Mouse (Mus musculus) cerebellum, adult (tissue): Measurements from ENCODE around the gene Zfp317.
A peak's percentile ranks its signal among the peaks of the same experiment; 100 is the strongest.
"Not testable (repeated sequence)": the region's sequence is repeated elsewhere in the genome, so short reads cannot be mapped to it uniquely, and the experiment has no call there.

ENCODE experiments used
- ATAC-seq: cut with Nextera tagmentation; 2 replicates; pipeline ENCODE4 v1.9.2; 2017; ENCODE audit warnings: mild to moderate bottlenecking, moderate library complexity, mixed read lengths; ENCODE audit not compliant: insufficient number of reproducible peaks, low FRiP score, low TSS enrichment

The Zfp317 gene

DNA sequence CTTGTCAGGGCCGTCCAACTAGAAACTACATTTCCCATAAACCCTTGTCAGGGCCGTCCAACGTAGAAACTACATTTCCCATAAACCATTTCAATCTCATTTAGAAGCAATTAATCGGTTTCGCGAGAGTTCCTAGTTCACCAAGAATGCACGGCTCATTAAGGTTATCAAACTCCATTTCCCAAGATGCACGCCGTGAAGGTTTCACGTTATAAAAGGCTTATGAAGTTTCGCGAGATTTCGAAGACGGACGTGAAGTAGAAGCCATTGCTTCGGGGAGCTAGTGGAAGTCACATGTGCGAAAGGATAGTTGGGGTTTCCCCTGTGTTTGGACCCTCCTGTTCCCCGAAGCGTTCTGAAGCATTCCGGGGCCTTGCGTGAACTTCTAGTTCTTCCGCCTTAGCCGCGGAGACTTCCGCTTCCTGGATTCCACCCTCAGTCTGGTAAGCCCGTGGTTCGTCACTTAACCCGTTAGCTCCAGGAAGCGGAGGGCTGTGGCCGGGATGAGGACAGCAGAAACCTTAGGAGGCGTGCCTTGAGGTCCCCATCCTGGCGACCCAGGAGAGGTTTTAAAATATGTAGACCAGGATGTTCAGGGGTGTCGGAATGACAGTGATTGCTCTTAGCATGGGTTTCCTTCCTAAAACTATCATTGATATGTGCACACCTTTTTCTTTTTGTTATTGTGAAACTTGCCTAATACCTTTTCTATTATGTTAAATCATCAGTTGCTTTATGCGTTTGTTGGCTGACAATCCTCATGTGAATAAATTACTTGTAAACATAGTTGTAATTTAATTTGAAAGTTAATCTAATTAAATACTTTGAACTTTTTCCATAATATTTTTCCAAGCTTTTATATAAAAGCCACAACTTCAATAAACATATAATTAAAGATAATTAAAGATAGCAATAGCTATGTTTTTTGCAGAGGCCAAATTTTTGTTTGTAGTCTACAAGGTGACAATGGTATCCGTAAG, at the start of gene Zfp317:
Gene Zfp317, plus strand, starts transcription at position 260 of the 980 bp plus-strand sequence.
- peak; percentile 99 for ATAC-seq

GRCm38 (mm10) chr9:19582317-19582716, 39.6 kb upstream of the Zfp317 start, which contains the start of gene Olfr855:
Gene Olfr855, plus strand, starts transcription at chr9:19582617.
- no peak for ATAC-seq

GRCm38 (mm10) chr9:19621297-19621696, 605 bp upstream of the Zfp317 start:
- ATAC-seq = no peak

DNA sequence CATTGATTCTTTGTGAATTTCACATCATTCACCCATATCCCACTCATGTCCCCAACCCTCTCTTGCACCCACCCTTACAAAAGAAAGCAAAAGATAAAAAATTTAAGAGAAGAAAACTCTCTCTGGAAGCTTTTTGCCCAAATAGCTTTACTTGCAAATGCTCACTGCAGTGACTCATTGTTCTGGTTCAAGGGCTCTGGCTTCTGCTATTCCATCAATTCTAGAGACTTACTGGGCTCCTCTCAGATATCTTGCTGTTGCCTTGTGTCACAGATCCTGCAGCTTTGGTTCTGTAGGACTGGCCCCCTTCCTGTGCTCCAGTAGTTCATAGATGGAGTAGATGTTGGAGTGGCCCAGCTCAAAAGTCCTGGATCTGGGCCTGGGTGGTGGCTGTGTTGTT, 7.7 kb downstream of the Zfp317 start:
- no peak for ATAC-seq

DNA sequence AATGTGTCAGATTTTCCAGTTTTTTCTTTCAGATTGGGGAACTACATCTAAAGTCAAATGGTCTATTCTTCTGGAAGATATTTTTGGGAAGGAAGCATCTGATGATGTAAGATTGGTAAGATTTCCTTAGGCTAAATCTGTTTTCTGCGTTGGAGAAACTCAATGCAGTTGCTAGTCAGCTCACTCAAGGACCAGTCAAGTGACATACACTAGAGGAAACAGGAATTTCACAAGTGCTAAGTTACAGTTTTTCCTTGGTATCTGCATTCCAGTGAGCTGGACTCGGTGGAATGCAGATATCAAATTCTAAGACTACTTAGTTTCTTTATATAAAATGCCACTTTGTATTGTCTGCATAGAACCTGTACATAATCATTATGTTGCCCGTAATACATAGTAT, 23.3 kb downstream of the Zfp317 start:
- ATAC-seq = no peak

- no peak for ATAC-seq
Measured at GRCm38 (mm10) chr9:19690281-19690680, 68.4 kb downstream of the Zfp317 start.

GRCm38 (mm10) chr9:19691426-19691825, 69.5 kb downstream of the Zfp317 start:
- no peak for ATAC-seq

DNA sequence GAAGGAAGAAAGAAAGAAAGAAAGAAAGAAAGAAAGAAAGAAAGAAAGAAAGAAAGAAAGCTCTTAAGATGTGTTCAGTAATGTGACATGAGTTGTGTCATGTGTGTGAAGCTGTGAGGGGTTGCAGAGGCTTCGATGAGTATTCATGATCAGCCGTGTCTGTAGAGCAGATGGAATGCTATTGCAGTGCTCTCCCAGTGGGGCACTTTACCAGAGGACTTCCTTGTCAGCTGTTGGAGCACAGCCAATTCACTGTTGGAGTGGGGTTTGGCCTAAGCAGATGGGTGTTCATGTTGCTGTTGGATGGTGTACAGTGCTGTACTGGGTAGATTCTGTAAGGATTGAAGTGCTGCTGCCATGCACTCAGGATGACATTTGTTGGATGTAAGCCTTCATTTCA, 70.5 kb downstream of the Zfp317 start:
- no peak for ATAC-seq

GRCm38 (mm10) chr9:19694285-19694684, 72.4 kb downstream of the Zfp317 start:
- not testable (repeated sequence) for ATAC-seq

- ATAC-seq = not testable (repeated sequence)
Measured at GRCm38 (mm10) chr9:19694898-19695379, 73.0 kb downstream of the Zfp317 start.
